Mouse (Mus musculus) neural tube, embryonic 11.5 days (tissue): ENCODE measurements around the gene Cox8b. TPM values are rescaled to one million over a fixed set of nuclear protein-coding genes. Genes with fewer than 3 reads are reported as not detected.

ENCODE experiments used
- ATAC-seq: fragments of 200-750 bp; cut with Nextera tagmentation; 2 replicates; pipeline ENCODE4 v1.8.0; 2017; ENCODE audit warnings: moderate number of reproducible peaks, mild to moderate bottlenecking, moderate TSS enrichment, moderate library complexity; ENCODE audit not compliant: insufficient read depth, low FRiP score, low TSS enrichment
- DNase-seq: peaks from one replicate; pipeline ENCODE4 v3.0.0-alpha.2; 2015; ENCODE audit warnings: low spot score
- H3K27ac ChIP-seq: fragments of 300-500 bp; sonication (generic); 2 replicates; pipeline ENCODE4 v1.5.1; 2014; ENCODE audit warnings: low read depth, mild to moderate bottlenecking, low read length
- H3K27me3 ChIP-seq: fragments of 300-500 bp; sonication (generic); 2 replicates; pipeline ENCODE4 v1.6.1; 2014; ENCODE audit warnings: mild to moderate bottlenecking, low read length, mixed read lengths; ENCODE audit not compliant: control insufficient read depth, insufficient read depth
- H3K36me3 ChIP-seq: fragments of 300-500 bp; sonication (generic); 2 replicates; pipeline ENCODE4 v1.6.1; 2014; ENCODE audit warnings: mild to moderate bottlenecking, low read length, moderate library complexity, mixed read lengths; ENCODE audit not compliant: control insufficient read depth, insufficient read depth
- H3K4me1 ChIP-seq: fragments of 300-500 bp; sonication (generic); 2 replicates; pipeline ENCODE4 v1.6.1; 2014; ENCODE audit warnings: low read length, mixed read lengths; ENCODE audit not compliant: control insufficient read depth, insufficient read depth
- H3K4me2 ChIP-seq: fragments of 300-500 bp; sonication (generic); 2 replicates; pipeline ENCODE4 v1.6.1; 2014; ENCODE audit warnings: low read depth, mild to moderate bottlenecking, moderate library complexity
- H3K4me3 ChIP-seq: fragments of 300-500 bp; sonication (generic); 2 replicates; pipeline ENCODE4 v1.5.1; 2014; ENCODE audit warnings: low read depth, low read length
- H3K9ac ChIP-seq: fragments of 300-500 bp; sonication (generic); 2 replicates; pipeline ENCODE4 v1.6.1; 2014; ENCODE audit warnings: mild to moderate bottlenecking, low read length
- H3K9me3 ChIP-seq: fragments of 300-500 bp; sonication (generic); 2 replicates; pipeline ENCODE4 v1.6.1; 2016; ENCODE audit warnings: low read length; ENCODE audit not compliant: control insufficient read depth
- WGBS: fragments of 180-500 bp; shearing (Covaris S2); extraction: QIAGEN DNeasy Blood & Tissue Kit; methylation state at CpG from one replicate; pipeline ENCODE4 v1.1.7; 2014; 5-methylcytosine and 5-hydroxymethylcytosine counted together
- polyA plus RNA-seq: library from polyadenylated mRNA; unstranded; fragments of >200 nt; fragmentation: Nextera tagmentation; extraction: Ambion mirVana; gene quantifications from 2 replicates; pipeline ENCODE4 v1.2.1, GENCODE M21; 2014

Cox8b gene
- 0.81 and 4.2 TPM in 2 replicates for polyA plus RNA-seq

- Histone ChIP-seq H3K27me3 (no peaks in the 10 kb centered on the region), H3K36me3 (peaks cover 6% of the 10 kb centered on the region), H3K4me3 (no peak within 1 kb of the TSS), H3K9me3 (no peaks in the 10 kb centered on the region), H3K9ac (no peak within 1 kb of the TSS; the same call in 1 of the 2 replicates), H3K4me2 (no peak within 1 kb of the TSS), H3K4me1 (no peaks in the 10 kb centered on the region), H3K27ac (no peak within 1 kb of the TSS)
- DNase-seq: no peak
- ATAC-seq: no peak
- WGBS: 82% methylated on average over 10 of the region's 10 CpGs
Observed at GRCm38 (mm10) chr7:140900220-140900619, at the start of gene Cox8b. Cox8b (minus strand) TSS chr7:140900446.

DNA sequence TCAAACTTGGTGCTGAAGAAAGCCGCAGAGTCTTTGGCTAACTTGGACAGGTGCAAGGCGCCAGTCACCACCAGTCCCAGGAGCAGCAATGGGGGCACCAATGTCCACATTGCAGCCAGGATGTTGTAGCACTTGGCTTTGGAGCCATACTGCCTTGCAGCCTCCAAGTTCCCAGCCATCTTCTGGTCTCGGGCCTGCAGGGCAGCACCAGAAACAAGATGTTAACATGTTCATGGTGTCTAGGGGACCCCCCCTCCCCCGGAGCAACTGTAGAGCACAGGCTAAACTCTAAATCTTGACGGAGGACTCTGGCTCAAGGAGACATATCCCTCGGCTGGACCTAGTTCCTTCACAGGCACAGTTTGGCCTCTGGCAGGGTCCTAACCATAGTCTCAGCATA lies 49.0 kb upstream of the Cox8b start:
- WGBS: 90% methylated on average over 6 of the region's 6 CpGs
- Histone ChIP-seq H3K4me2 (no peak overlapping the region), H3K27me3 (no peaks in the 10 kb centered on the region), H3K4me3 (no peak overlapping the region), H3K36me3 (peaks cover 2% of the 10 kb centered on the region; the same call in 1 of the 2 replicates), H3K9me3 (no peaks in the 10 kb centered on the region), H3K9ac (no peak overlapping the region), H3K4me1 (0 out of 2 replicates have a peak, but pooled peaks cover 7% of the 10 kb centered on the region), H3K27ac (no peak overlapping the region)
- ATAC-seq: no peak
- DNase-seq: no peak

DNA sequence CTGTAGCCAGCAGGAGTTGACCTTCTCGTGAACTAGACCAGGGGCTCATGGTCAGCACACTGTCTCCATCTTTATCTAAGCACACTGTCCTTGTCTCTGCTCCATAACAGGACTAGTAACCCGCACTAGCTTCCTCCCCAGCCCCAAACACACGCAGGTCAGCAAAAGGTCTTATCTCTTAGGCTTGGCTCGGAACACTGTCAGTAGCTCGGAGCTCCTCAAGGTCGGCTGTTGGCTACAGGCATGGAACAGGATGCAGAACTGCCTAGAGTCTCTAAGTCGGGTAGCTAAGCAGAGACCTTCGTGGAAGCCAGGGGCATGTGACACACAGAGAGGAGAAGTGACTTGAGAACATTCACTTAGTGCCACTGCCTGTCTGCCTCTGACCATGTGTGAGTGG lies 47.9 kb upstream of the Cox8b start:
- no peak for ATAC-seq
- Histone ChIP-seq H3K9ac (no peak overlapping the region), H3K36me3 (peaks cover 2% of the 10 kb centered on the region; the same call in 1 of the 2 replicates), H3K9me3 (no peaks in the 10 kb centered on the region), H3K27ac (no peak overlapping the region), H3K4me2 (no peak overlapping the region), H3K4me1 (0 out of 2 replicates have a peak, but pooled peaks cover 7% of the 10 kb centered on the region), H3K27me3 (no peaks in the 10 kb centered on the region), H3K4me3 (no peak overlapping the region)
- 91% methylated on average over 8 of the region's 8 CpGs for WGBS
- no peak for DNase-seq

DNA sequence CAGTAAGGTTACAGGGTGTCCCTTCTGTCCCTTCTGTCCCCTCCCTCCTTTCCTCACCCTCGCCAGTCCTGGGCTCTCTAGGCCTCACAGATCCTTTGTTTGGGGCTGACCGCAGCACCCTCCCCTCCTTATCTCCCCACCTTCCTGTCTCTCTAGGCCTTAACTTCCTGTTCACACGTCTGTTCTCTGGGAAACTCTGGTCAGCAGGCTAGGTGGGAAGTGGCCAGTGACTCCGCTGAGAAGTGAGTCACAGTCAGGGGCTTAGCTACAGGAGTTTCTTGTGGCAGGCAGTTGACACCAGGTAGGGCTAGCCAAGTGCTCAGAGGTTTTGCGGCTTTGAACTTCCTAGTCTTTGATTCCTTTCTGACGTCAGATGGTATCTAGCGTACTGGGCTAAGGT lies 46.7 kb upstream of the Cox8b start:
- 64% methylated on average over 7 of the region's 7 CpGs for WGBS

GRCm38 (mm10) chr7:140946311-140946710 lies 46.1 kb upstream of the Cox8b start:
- no peaks in the 10 kb centered on the region for H3K27me3 ChIP-seq
- WGBS: 91% methylated on average over 10 of the region's 10 CpGs
- H3K4me2 ChIP-seq: no peak overlapping the region
- DNase-seq: no peak
- H3K9me3 ChIP-seq: no peaks in the 10 kb centered on the region
- H3K27ac ChIP-seq: no peak overlapping the region
- ATAC-seq: no peak
- no peak overlapping the region for H3K4me3 ChIP-seq
- H3K9ac ChIP-seq: no peak overlapping the region
- H3K4me1 ChIP-seq: peaks cover 10% of the 10 kb centered on the region
- H3K36me3 ChIP-seq: peaks cover 2% of the 10 kb centered on the region; the same call in 1 of the 2 replicates

More for the DNA sequence above, 46.7 kb upstream of the Cox8b start:
- no peaks in the 10 kb centered on the region for H3K27me3 ChIP-seq
- ATAC-seq (no peak), DNase-seq (no peak)
- H3K4me3 ChIP-seq: no peak overlapping the region
- no peak overlapping the region for H3K27ac ChIP-seq
- H3K4me1 ChIP-seq: peaks cover 9% of the 10 kb centered on the region
- H3K9ac ChIP-seq: no peak overlapping the region
- no peak overlapping the region for H3K4me2 ChIP-seq
- peaks cover 2% of the 10 kb centered on the region; the same call in 1 of the 2 replicates for H3K36me3 ChIP-seq
- no peaks in the 10 kb centered on the region for H3K9me3 ChIP-seq

DNA sequence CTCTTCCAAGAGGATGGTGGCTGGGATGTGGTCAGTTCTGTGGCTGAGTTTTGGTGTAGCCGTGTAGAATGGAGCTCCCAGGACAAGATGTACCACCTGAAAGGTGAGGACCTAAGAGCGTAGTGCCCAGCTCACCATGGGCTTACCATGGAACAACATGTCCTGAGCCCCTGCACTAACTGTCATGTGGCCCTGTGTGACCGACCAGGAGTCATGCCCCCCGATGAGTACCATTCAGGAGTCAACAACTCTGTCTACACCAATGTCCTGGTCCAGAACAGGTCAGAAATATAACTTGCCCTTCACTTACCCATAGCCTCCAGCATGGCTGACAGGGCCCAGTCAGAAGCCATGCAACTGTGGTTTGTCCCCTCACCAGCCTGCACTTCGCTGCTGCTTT lies 45.0 kb upstream of the Cox8b start:
- DNase-seq (no peak), ATAC-seq (no peak)
- no peak overlapping the region for H3K27ac ChIP-seq
- H3K27me3 ChIP-seq: no peaks in the 10 kb centered on the region
- peaks cover 8% of the 10 kb centered on the region for H3K4me1 ChIP-seq
- H3K4me3 ChIP-seq: no peak overlapping the region
- 90% methylated on average over 5 of the region's 5 CpGs for WGBS
- H3K36me3 ChIP-seq: peaks cover 2% of the 10 kb centered on the region; the same call in 1 of the 2 replicates
- H3K4me2 ChIP-seq: no peak overlapping the region
- H3K9ac ChIP-seq: no peak overlapping the region
- H3K9me3 ChIP-seq: no peaks in the 10 kb centered on the region

DNA sequence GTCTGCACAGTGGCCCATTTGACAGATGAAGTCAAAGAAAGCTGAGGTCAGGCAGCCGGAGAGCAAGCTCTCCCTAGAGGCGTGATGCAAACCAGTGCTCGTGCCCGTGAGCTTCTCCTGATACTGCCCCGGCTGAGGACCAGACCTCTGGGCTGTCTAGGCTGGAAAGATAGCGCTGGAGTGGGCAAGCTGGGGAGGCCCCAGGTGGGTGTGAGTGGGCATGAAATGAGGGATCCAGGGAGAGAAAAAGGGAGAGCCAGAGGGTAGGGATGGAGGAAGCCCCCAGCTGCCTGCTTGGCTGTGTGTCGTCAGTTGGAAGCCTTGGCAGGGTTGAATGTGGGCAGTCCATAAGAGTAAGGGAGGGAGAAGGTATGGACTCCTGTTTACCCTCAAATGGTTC lies 44.0 kb upstream of the Cox8b start:
- ATAC-seq (no peak), DNase-seq (no peak)
- peaks cover 10% of the 10 kb centered on the region for H3K4me1 ChIP-seq
- 89% methylated on average over 7 of the region's 7 CpGs for WGBS
- H3K4me3 ChIP-seq: no peak overlapping the region
- H3K9ac ChIP-seq: no peak overlapping the region
- no peaks in the 10 kb centered on the region for H3K27me3 ChIP-seq
- H3K4me2 ChIP-seq: no peak overlapping the region
- peaks cover 2% of the 10 kb centered on the region; the same call in 1 of the 2 replicates for H3K36me3 ChIP-seq
- H3K27ac ChIP-seq: no peak overlapping the region
- no peaks in the 10 kb centered on the region for H3K9me3 ChIP-seq

DNA sequence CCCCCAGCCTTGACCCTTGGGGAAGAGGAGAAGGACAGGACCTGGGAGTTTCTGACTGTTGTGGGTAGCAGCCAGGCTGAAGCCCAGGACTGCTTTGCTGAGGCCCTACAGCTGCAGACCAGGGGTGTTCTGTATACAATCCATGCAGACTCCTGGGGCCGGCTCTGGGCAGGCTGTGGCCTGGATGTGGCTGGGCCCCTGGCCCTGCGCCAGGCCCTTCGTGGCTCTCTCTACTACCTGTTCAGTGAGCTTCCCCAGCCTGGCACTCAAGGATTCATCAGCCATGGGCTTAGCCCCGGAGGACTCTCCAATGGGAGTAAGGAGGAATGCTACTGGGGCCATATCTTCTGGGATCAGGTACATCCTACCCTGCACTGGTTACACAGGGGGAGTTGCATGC lies 43.1 kb upstream of the Cox8b start:
- no peak overlapping the region for H3K4me2 ChIP-seq
- no peaks in the 10 kb centered on the region for H3K27me3 ChIP-seq
- WGBS: 94% methylated on average over 4 of the region's 4 CpGs
- H3K9ac ChIP-seq: no peak overlapping the region
- no peaks in the 10 kb centered on the region for H3K9me3 ChIP-seq
- ATAC-seq (no peak), DNase-seq (no peak)
- H3K27ac ChIP-seq: no peak overlapping the region
- H3K36me3 ChIP-seq: peaks cover 2% of the 10 kb centered on the region; the same call in 1 of the 2 replicates
- H3K4me3 ChIP-seq: no peak overlapping the region
- H3K4me1 ChIP-seq: peaks cover 10% of the 10 kb centered on the region

- Histone ChIP-seq H3K27me3 (no peaks in the 10 kb centered on the region), H3K27ac (no peak overlapping the region), H3K4me2 (no peak overlapping the region), H3K9ac (no peak overlapping the region), H3K4me3 (no peak overlapping the region), H3K4me1 (peaks cover 10% of the 10 kb centered on the region), H3K9me3 (no peaks in the 10 kb centered on the region), H3K36me3 (peaks cover 1% of the 10 kb centered on the region; the same call in 1 of the 2 replicates)
- WGBS: 93% methylated on average over 10 of the region's 10 CpGs
- ATAC-seq: no peak
- no peak for DNase-seq
Observed at GRCm38 (mm10) chr7:140942811-140943210, 42.6 kb upstream of the Cox8b start.
